Mouse (Mus musculus) neutrophil, adult 5-6 weeks (primary cell): ENCODE measurements around the gene Elk4. TPM values are rescaled to one million over a fixed set of nuclear protein-coding genes. Genes with fewer than 3 reads are reported as not detected.

Source experiments
- ATAC-seq: fragments of 151-379, 151-347 bp; 2 replicates; pipeline ENCODE4 v1.8.0; 2017; ENCODE audit warnings: mild to moderate bottlenecking, moderate TSS enrichment; ENCODE audit not compliant: insufficient number of reproducible peaks, poor library complexity, low FRiP score, severe bottlenecking; ENCODE audit errors: extremely low read depth
- total RNA-seq: library from RNA; stranded (forward); fragments of 200-1000 nt; gene quantifications from 2 replicates; pipeline ENCODE4 v1.2.3, GENCODE M21; 2017

The Elk4 gene
- total RNA-seq, 1 experiment from 2014 or later, result 233 TPM

DNA sequence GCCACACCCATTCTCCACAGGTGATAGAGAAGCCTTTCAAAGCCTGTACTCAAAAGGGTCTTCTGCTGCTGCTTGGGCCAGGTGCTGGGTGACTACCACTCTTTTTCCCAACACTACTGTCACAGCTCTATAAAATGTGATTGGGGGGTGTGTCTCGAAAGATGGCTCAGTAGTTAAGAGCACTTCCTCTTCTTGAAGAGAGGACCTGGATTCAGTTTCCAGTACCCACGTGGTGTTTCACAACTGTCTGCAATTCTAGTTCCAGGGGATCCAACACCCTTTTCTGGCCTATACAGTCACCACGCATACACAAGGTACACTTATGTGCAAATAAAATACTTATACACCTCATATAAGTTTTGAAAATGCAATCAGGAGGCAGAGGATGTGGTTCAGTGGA lies 47.0 kb downstream of the Elk4 start:
- ATAC-seq, result no peak

DNA sequence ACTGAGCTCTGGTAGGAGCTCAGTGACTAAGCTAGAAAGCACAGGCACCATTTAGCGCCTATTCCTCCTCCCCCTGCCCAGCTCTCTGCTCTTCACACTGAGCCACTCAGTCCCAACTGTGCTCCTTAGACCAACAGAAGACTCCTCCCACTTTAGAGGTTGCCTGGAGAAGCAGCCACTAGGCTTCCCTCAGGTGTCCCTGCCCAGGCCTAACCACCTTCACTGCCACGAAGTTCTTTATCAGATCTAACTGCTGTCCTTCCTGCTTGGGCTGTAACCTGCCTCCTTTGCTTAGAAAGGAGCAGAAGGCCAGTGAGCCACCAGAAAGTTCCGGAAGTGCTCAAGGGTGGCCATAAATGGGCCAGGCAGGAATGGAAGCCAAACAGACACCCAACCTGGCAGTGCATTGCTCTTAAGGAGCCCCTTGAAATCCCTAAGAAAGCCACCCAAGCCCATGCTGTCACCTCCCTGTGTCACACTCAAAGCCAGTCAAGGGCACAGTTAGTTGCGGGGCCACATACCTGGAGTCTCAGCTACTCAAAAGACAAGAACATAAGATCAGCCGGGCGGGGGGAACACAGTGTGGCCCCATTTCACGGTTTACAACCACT lies 47.8 kb downstream of the Elk4 start:
- no peak for ATAC-seq

DNA sequence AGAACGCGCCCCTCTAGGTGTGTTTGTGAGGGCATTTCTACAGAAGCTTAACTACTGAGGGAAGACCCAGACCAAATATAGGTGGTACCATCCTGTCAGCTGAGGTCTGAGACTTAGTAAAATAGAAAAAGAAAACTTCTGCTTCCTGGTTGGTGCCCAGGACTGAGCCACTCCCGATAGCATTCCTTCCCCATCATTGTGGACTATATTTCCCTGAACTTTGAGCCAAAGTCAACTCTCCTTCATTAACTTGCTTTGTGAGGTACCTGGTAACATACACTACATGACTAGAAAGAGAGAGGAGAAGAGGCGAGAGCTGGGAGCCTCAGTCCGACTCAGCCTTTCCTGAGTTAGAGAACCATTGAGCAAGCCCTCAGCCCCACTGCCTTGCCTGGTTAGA lies 51.2 kb downstream of the Elk4 start:
- ATAC-seq, result no peak

DNA sequence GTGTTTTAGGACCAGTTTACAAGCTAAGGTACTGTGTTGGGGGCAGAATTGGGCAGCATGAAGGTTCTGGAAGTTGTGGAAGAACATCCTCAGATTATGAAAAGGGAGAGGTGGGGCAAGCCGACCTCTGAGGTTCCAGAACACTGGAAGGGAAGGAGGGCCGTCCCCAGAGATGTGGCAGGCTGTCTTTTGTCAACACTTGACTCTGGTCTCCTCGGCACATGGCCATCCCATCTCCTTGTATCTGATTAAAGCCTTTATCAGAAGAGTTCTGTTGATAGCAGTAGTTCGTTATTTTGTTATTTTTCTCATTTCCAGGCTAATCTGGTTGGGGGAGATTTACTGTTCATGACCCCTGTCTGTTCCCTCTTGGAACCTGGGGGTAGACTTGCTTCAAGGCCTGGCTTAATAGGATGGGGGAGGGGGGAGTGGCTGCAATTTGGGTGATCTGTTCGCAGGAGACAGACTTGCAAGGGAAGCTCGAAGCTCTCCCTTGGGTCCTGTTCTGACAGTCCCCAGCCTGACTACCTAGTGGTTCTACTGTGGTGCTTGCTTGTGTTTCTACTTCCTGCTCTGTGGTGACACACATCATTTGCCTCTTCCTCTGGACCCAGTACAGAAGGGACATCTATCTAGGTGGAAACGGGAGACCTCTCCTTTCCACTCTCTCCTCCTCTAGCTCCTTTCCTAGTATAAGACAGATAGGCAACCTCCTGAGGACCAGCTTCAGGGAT lies 52.8 kb downstream of the Elk4 start:
- no peak for ATAC-seq

DNA sequence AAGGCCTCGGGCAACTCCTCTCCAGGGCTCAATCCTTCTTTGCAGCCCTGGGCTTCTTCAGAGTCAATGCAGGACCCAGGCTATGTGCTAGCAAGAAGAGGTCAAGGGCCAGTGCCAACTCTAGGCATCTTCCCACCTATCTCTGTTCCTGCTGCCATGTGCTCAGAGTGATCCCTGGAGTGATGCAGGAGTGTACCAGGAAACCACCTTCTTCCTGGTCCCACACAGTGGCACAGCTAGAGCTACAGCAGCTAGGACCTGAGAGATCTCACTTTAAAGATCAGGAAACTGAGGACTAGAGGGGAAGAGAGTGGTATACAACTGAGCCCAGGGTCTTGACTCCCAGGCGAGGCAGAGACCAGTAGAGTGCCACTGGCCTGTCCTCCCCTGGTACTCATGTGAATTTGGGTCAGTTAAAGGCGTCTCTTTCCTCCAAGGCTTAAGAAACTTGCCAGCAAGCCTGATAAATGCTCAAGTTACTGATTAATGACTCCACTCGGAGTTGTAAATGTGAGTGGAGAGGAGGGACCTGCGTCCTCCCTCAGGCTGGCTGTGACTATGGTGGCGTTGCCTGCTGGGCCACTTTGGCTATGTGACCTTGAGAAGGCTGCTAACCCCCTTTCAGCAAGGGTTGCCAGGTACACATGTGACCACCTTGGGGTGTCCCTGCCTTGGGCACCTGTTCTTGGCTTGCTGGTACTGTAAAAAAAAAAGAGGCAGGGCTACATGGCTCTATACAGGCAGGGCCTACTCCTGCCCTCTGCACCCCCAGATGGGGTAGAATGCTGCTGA lies 54.5 kb downstream of the Elk4 start:
- no peak for ATAC-seq

DNA sequence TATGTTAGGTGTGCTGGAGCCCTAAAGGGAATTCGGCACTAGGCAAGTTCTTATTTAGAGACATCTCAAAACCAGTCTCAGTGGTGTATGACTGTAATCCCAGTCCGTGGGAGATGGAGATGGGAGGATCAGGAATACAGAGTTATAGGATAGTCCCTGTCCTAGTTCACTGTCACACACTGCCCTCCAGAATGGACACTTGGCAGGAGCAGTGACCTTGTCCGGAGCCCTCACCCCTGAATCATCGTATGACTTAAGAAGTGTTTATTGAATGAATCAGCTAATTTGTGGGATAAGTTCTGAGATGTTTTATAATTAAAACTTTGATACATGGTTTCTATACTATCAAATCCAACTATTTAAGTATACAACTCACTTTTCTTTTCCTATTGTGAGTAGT lies 55.7 kb downstream of the Elk4 start:
- no peak for ATAC-seq

DNA sequence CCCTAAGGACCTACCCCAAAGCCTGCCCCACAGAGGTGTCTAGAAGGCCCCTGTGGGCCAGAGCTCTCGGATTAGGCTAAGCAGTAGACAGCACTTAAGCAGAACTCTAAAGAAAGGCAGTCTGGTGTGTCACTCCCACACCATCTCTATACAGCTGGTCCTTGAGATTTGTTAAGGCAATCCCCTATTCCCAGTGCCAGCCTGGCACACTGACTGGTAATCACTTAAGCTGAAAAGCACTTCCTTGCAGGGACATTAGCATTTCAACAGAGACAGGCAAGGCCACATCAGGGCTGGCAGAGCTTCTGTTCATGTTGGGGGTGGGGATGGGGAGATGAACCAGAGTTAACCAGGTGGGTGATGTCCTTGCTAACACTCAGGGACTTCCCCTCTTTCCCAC lies 57.6 kb downstream of the Elk4 start:
- no peak for ATAC-seq

DNA sequence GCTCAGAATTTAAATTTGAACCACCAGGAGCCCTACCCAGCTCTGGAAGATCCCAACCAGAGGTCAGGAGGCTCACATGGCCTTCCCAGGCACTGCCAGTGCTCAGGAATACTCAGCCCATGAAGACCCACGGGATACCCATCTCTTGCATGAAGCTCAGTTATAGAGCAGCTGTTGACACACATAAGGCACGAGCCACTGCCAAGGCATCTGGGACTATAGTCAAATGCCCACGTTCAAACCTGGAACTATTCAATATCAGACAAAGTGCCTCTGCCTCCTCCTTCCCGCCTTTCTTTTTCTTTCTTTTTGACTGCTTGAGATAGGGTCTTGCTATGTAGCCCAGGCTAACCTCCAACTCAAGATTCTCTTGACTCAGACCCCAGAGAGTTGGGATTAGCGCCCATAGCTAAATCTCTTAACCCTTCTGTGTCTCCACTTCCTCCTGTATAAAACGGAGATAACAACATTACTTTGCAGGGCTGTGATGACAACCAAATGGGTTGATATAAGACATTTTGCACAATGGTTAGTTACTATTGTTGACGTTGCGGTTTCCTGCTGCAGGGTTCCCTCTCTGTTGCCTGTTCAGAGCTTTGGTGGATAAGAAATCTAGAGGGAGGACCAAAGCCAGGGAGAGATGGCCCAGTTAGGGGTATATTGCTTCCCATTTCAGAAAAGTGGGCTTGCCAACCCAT lies 58.2 kb downstream of the Elk4 start:
- no peak for ATAC-seq

DNA sequence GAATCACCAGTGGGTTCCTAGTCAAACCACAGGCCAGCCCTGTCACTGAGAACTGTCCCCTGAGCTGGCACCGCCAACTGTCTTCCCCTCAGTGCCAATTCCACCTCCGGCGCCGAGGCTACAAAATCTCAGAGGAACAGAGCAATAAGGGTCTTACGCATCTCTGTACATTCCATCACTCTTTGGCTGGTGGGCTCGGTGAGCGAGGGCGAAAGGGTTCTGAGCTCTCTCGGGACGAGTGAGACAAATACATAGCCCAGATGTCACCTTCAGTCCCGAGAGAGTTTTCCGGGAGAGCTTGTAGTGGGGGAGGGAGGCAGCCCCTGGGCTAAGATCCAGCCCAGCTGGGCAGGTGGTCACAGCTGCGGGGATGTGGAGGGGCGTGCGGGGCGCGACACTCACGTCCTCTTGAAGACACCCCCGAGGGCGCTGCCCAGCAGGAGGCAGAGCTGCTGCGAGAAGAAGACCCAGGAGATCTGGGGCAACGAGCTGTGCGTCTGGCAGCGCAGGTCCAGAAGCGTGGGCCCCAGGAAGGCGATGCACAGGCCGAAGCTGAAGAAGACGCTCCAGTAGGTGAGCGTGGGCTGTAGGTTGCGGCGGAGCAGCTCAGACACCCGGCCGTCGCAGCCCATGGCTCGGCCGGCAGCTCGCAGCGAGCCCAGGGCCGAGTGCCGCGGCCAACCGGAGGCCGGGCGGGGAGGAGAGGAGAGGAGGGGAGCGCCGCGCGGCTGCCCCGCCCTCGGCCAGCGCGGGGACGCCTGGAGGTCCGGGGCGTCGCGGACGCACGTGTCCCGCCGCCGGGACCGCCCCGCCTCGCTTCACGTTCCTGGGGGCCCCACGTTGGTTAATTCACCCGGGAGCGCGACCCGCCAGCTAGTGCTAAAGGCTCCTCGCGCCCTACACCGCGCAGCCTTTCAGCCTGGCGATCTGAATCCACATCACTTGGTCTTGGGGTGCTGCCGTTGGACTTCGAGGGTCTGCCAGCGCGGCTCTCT lies 60.2 kb downstream of the Elk4 start, which contains the start of gene Mfsd4a:
Gene Mfsd4a (minus strand): TSS at position 802 of the 995 bp plus-strand sequence.
- no peak for ATAC-seq

DNA sequence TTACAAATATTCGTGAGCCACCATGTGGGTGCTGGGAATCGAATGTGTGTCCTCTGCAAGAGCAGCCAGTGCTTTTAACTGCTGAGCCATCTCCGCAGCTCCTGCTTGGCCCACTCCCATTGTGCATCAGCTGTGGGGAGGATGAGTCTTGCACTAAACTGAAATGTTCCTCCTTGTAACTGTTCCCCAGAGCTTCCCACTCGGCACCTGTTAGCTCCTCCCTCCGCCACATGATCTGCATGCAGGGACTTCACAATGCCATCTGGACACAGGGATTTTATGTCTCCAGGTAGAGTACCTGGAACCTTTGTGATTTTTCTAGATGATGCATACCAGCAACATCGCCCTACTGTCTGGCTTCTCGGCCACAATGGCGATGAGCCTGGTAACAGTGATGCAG lies 62.0 kb downstream of the Elk4 start:
- no peak for ATAC-seq

DNA sequence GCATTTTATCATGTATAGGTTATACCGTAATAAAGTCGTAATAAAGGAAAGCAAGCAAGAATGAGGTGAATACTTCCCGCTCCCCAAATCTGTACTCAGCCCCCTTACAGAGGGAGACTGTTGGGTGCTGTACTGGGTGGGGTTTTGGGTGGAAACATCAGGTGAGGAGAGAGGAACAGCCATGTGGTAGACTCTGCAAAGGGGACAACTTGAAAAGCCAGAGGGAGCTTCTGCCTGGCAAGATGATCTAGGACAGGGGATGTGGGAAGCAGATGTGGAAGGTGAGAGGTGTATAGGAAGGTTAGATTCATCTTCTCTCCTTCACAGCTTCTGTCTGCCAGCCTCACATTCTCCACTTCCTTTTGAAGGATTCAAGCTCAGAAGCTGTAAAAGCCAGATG lies 63.3 kb downstream of the Elk4 start:
- ATAC-seq, result no peak

DNA sequence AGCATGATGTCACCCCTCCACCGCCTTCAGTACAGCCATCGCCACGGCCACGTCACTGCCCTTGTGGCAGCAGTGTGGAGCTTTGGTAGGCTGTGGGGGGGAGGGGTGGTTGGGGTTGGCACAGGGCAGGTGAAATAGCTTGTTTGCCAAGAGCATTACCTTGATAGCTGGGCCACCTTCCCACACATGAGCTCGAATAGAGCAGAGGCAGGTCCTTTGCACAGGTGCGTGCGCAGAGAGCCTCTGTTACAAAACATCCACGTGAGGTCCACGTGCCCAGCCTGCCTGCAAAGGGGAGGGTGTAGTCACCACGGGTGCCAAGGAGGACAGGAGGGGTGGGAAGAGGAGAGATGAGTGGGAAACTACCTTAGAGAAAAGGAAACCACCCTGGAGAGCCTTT lies 68.2 kb downstream of the Elk4 start:
- ATAC-seq, result no peak

DNA sequence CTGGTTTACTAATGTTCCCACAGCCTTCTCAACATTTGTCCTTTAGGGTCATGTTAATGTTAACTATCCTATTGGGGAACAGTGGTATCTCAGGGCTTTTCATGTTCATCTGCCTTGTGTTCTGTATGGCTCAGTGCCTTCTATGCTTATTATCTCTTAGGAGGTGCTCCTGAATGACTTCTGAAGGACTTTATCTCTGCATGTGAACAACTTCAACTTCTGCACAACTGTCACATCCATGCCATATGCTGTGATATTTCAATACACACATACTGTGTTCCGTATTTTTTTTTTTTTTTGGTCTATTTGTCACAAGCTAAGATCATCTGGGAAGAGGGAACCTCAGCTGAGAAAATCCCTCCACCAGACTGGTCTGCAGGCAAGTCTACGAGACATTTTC lies 71.0 kb downstream of the Elk4 start:
- ATAC-seq, result no peak

Other genes starting within 250 kb of the Elk4 start
- gene Pm20d1, start 210.2 kb upstream of the Elk4 start, total RNA-seq, result not detected in 2 replicates
- gene Slc41a1, start 180.1 kb upstream of the Elk4 start, total RNA-seq, result 11.1 and 12.5 TPM in 2 replicates
- gene Rab29, start 140.4 kb upstream of the Elk4 start, total RNA-seq, result 19.1 and 24.7 TPM in 2 replicates
- gene Nucks1, start 97.1 kb upstream of the Elk4 start, total RNA-seq, result 67.6 and 84.8 TPM in 2 replicates
- not detected in 2 replicates for gene Slc45a3, start 44.6 kb upstream of the Elk4 start, total RNA-seq
- 2.3 and 3.4 TPM in 2 replicates for gene Mfsd4a, start 60.5 kb downstream of the Elk4 start, total RNA-seq
- not detected in 2 replicates for gene Cdk18, start 132.1 kb downstream of the Elk4 start, total RNA-seq
- not detected in 2 replicates for gene Lemd1, start 183.8 kb downstream of the Elk4 start, total RNA-seq
- not detected in 2 replicates for gene AC124108.1, start 183.8 kb downstream of the Elk4 start, total RNA-seq
- gene Gm10188, start 222.2 kb downstream of the Elk4 start, total RNA-seq, result not detected in 2 replicates